Mouse (Mus musculus) liver, postnatal 0 days (tissue): ENCODE measurements around the gene Rap2c.

Source experiments
- CTCF ChIP-seq: sonication (generic); IDR thresholded peaks from 2 replicates; pipeline ENCODE4 v1.5.1; 2016; ENCODE audit warnings: antibody characterized with exemption, low read depth
- EP300 ChIP-seq: IDR thresholded peaks from 2 replicates; pipeline ENCODE4 v1.6.1; 2016; ENCODE audit warnings: antibody characterized with exemption, low read depth, mild to moderate bottlenecking

DNA sequence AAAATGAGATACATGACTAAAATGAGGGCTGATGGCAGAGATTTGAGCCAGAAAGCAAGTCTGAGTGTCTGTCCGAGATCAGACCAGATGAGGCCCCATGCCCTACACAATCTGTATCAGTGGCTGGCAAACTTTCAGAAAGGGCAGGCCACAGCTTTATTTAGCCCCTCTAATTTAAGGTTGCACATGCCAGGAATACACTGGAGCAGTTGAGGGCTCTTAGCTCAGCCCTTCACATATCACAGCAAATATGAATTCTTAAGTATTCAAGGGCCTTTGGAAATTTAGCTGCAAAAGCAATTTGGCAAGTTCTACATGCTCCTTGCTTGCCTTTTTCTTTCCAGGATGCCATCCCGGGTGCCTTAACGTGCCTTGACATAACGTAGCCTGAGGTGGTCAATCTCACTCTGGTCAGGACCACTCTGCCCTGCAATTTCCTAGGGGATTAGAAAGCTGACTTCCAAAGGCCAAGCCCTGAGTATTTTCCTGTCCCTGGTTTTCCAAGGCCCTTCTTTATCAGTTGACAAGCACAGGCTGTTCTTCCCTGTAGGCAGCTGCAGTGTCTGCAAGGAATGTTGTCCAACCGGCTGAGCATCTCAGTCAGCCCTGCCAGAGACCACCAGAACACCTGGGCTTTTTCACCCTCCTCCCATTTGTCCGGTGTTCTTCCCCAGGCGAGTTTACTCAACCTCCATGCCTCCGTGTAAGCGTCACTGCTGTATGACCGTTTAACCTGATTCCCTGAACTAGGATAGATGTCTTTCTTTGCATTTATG is 49.5 kb downstream of the Rap2c start:
- TF ChIP-seq CTCF (no peak), EP300 (no peak)
